Mouse (Mus musculus): ENCODE results near the gene Klhl11. TPM values are rescaled to one million over a fixed set of nuclear protein-coding genes. Genes with fewer than 3 reads are reported as not detected.
A peak's percentile ranks its signal among the peaks of the same experiment; 100 is the strongest.

Gene Klhl11
- polyA plus RNA-seq, 1 experiment = not detected

GRCm38 (mm10) chr11:100440691-100441522 lies 31.6 kb downstream of the Klhl11 start:
- Histone ChIP-seq H3K36me3 (replicated peaks; ENCODE audit: low read length) (peaks cover 18% of the 10 kb centered on the region), H3K27me3 (replicated peaks) (peaks cover under 1% of the 10 kb centered on the region), H3K9me3 (no peaks in the 10 kb centered on the region), H3K4me1 (peaks cover 27% of the 10 kb centered on the region), H3K4me3 (replicated peaks) (peak overlapping the region; percentile 96)
- TF ChIP-seq GATA1 (IDR thresholded peaks at IDR 0.05; ENCODE audit: borderline replicate concordance, low read length) (no peak), FLI1 (IDR thresholded peaks at IDR 0.05; ENCODE audit: low read length) (no peak)

GRCm38 (mm10) chr11:100437901-100438300 lies 34.6 kb downstream of the Klhl11 start:
- TF ChIP-seq GATA1 (IDR thresholded peaks at IDR 0.05; ENCODE audit: borderline replicate concordance, low read length) (no peak), FLI1 (IDR thresholded peaks at IDR 0.05; ENCODE audit: low read length) (no peak)
- H3K4me3 ChIP-seq (replicated peaks) = no peak overlapping the region
- no peaks in the 10 kb centered on the region for H3K27me3 ChIP-seq (replicated peaks)
- peaks cover 29% of the 10 kb centered on the region for H3K4me1 ChIP-seq
- H3K36me3 ChIP-seq (replicated peaks; ENCODE audit: low read length) = peaks cover 35% of the 10 kb centered on the region
- no peaks in the 10 kb centered on the region for H3K9me3 ChIP-seq

- TF ChIP-seq GATA1 (IDR thresholded peaks at IDR 0.05; ENCODE audit: borderline replicate concordance, low read length) = no peak
- TF ChIP-seq FLI1 (IDR thresholded peaks at IDR 0.05; ENCODE audit: low read length) = no peak
- peaks cover 24% of the 10 kb centered on the region for H3K4me1 ChIP-seq
- no peaks in the 10 kb centered on the region for H3K27me3 ChIP-seq (replicated peaks)
- H3K36me3 ChIP-seq (replicated peaks; ENCODE audit: low read length) = peaks cover 44% of the 10 kb centered on the region
- no peak overlapping the region for H3K4me3 ChIP-seq (replicated peaks)
- H3K9me3 ChIP-seq = no peaks in the 10 kb centered on the region
Measured at GRCm38 (mm10) chr11:100435678-100436246, 36.8 kb downstream of the Klhl11 start.

GRCm38 (mm10) chr11:100432002-100432401 lies 40.5 kb downstream of the Klhl11 start:
- Histone ChIP-seq H3K36me3 (replicated peaks; ENCODE audit: low read length) (peaks cover 52% of the 10 kb centered on the region), H3K4me3 (replicated peaks) (no peak overlapping the region), H3K27me3 (replicated peaks) (no peaks in the 10 kb centered on the region), H3K4me1 (peaks cover 12% of the 10 kb centered on the region), H3K9me3 (no peaks in the 10 kb centered on the region)
- no peak for TF ChIP-seq FLI1 (IDR thresholded peaks at IDR 0.05; ENCODE audit: low read length)
- TF ChIP-seq GATA1 (IDR thresholded peaks at IDR 0.05; ENCODE audit: borderline replicate concordance, low read length) = no peak

GRCm38 (mm10) chr11:100430052-100430451 lies 42.5 kb downstream of the Klhl11 start:
- Histone ChIP-seq H3K9me3 (no peaks in the 10 kb centered on the region), H3K36me3 (replicated peaks; ENCODE audit: low read length) (peaks cover 33% of the 10 kb centered on the region), H3K4me3 (replicated peaks) (no peak overlapping the region), H3K4me1 (peaks cover 23% of the 10 kb centered on the region), H3K27me3 (replicated peaks) (no peaks in the 10 kb centered on the region)
- TF ChIP-seq GATA1 (IDR thresholded peaks at IDR 0.05; ENCODE audit: borderline replicate concordance, low read length) (no peak), FLI1 (IDR thresholded peaks at IDR 0.05; ENCODE audit: low read length) (no peak)

GRCm38 (mm10) chr11:100428612-100429199 lies 43.8 kb downstream of the Klhl11 start:
- TF ChIP-seq FLI1 (IDR thresholded peaks at IDR 0.05; ENCODE audit: low read length) (no peak), GATA1 (IDR thresholded peaks at IDR 0.05; ENCODE audit: borderline replicate concordance, low read length) (no peak)
- Histone ChIP-seq H3K9me3 (no peaks in the 10 kb centered on the region), H3K27me3 (replicated peaks) (peaks cover 8% of the 10 kb centered on the region), H3K4me3 (replicated peaks) (no peak overlapping the region), H3K4me1 (peaks cover 23% of the 10 kb centered on the region), H3K36me3 (replicated peaks; ENCODE audit: low read length) (peaks cover 29% of the 10 kb centered on the region)

- H3K4me1 ChIP-seq = peaks cover 18% of the 10 kb centered on the region
- peaks cover 27% of the 10 kb centered on the region for H3K27me3 ChIP-seq (replicated peaks)
- H3K4me3 ChIP-seq (replicated peaks) = no peak overlapping the region
- TF ChIP-seq GATA1 (IDR thresholded peaks at IDR 0.05; ENCODE audit: borderline replicate concordance, low read length) (no peak), FLI1 (IDR thresholded peaks at IDR 0.05; ENCODE audit: low read length) (no peak)
- H3K9me3 ChIP-seq = no peaks in the 10 kb centered on the region
- peaks cover 20% of the 10 kb centered on the region for H3K36me3 ChIP-seq (replicated peaks; ENCODE audit: low read length)
Measured at GRCm38 (mm10) chr11:100426820-100427219, 45.7 kb downstream of the Klhl11 start.

- Histone ChIP-seq H3K36me3 (replicated peaks; ENCODE audit: low read length) (peaks cover 16% of the 10 kb centered on the region), H3K27me3 (replicated peaks) (peaks cover 36% of the 10 kb centered on the region), H3K9me3 (no peaks in the 10 kb centered on the region), H3K4me3 (replicated peaks) (no peak overlapping the region), H3K4me1 (peaks cover 15% of the 10 kb centered on the region)
- TF ChIP-seq FLI1 (IDR thresholded peaks at IDR 0.05; ENCODE audit: low read length) (no peak), GATA1 (IDR thresholded peaks at IDR 0.05; ENCODE audit: borderline replicate concordance, low read length) (peak; percentile 87)
Measured at GRCm38 (mm10) chr11:100425851-100426250, 46.7 kb downstream of the Klhl11 start.

- peaks cover 48% of the 10 kb centered on the region for H3K27me3 ChIP-seq (replicated peaks)
- no peaks in the 10 kb centered on the region for H3K9me3 ChIP-seq
- H3K4me3 ChIP-seq (replicated peaks) = no peak overlapping the region
- peaks cover 20% of the 10 kb centered on the region for H3K4me1 ChIP-seq
- TF ChIP-seq FLI1 (IDR thresholded peaks at IDR 0.05; ENCODE audit: low read length) (no peak), GATA1 (IDR thresholded peaks at IDR 0.05; ENCODE audit: borderline replicate concordance, low read length) (no peak)
- no peaks in the 10 kb centered on the region for H3K36me3 ChIP-seq (replicated peaks; ENCODE audit: low read length)
Measured at GRCm38 (mm10) chr11:100423836-100424235, 48.7 kb downstream of the Klhl11 start.

GRCm38 (mm10) chr11:100421537-100421936 lies 51.0 kb downstream of the Klhl11 start:
- H3K9me3 ChIP-seq = no peaks in the 10 kb centered on the region
- peaks cover 60% of the 10 kb centered on the region for H3K27me3 ChIP-seq (replicated peaks)
- peaks cover 16% of the 10 kb centered on the region for H3K4me1 ChIP-seq
- no peaks in the 10 kb centered on the region for H3K36me3 ChIP-seq (replicated peaks; ENCODE audit: low read length)
- TF ChIP-seq GATA1 (IDR thresholded peaks at IDR 0.05; ENCODE audit: borderline replicate concordance, low read length) = no peak
- no peak for TF ChIP-seq FLI1 (IDR thresholded peaks at IDR 0.05; ENCODE audit: low read length)
- no peak overlapping the region for H3K4me3 ChIP-seq (replicated peaks)

Data from megakaryocyte, embryonic 14.5 days (primary cell).